Mouse (Mus musculus) MEL (cell line): ENCODE measurements around the gene Mccc2. TPM values are rescaled to one million over a fixed set of nuclear protein-coding genes. Genes with fewer than 3 reads are reported as not detected.
A peak's percentile ranks its signal among the peaks of the same experiment; 100 is the strongest.

Source experiments
- DNase-seq: peaks from one replicate; pipeline ENCODE4 v3.0.0; 2011; ENCODE audit warnings: low read depth, low spot score
- H3K27ac ChIP-seq: 2 replicates; pipeline ENCODE4 v1.5.1; 2012; ENCODE audit warnings: low read depth, mild to moderate bottlenecking, control low read depth, low read length, moderate library complexity; ENCODE audit not compliant: control insufficient read depth
- H3K27me3 ChIP-seq, 2 experiments: fragments of 150-350 bp in 1 of 2; sonication (generic) in 1 of 2; 2 replicates each; pipeline ENCODE4 v1.6.1; 2012; ENCODE audit warnings: low read length in 2 of 2, mild to moderate bottlenecking in 2 of 2, improper control_type of control experiment in 1 of 2, moderate library complexity in 1 of 2; ENCODE audit not compliant: insufficient read depth in 2 of 2, control insufficient read depth in 1 of 2
- H3K36me3 ChIP-seq, 2 experiments: 2 replicates each; pipeline ENCODE4 v1.6.1; 2012 to 2014; ENCODE audit warnings: low read length in 2 of 2, improper control_type of control experiment in 1 of 2, inconsistent platforms in 1 of 2, mild to moderate bottlenecking in 1 of 2; ENCODE audit not compliant: insufficient read depth in 2 of 2, control insufficient read depth in 1 of 2
- H3K4me1 ChIP-seq, 2 experiments: fragments of 150-350 bp in 1 of 2; sonication (generic) in 1 of 2; 2 replicates each; pipeline ENCODE4 v1.6.1; 2012; ENCODE audit warnings: low read length in 2 of 2, improper control_type of control experiment in 1 of 2, mild to moderate bottlenecking in 1 of 2; ENCODE audit not compliant: insufficient read depth in 2 of 2, control insufficient read depth in 1 of 2
- H3K4me3 ChIP-seq, 2 experiments: fragments of 150-350 bp in 1 of 2; sonication (generic) in 1 of 2; 2 replicates each; pipeline ENCODE4 v1.5.1; 2012; ENCODE audit warnings: low read depth in 2 of 2, low read length in 2 of 2, mild to moderate bottlenecking in 2 of 2, moderate library complexity in 2 of 2, control low read depth in 1 of 2, improper control_type of control experiment in 1 of 2; ENCODE audit not compliant: control insufficient read depth in 1 of 2, insufficient read depth in 1 of 2
- H3K79me2 ChIP-seq: 2 replicates; pipeline ENCODE4 v1.6.1; 2012; ENCODE audit warnings: mild to moderate bottlenecking, low read length, moderate library complexity; ENCODE audit not compliant: control insufficient read depth, poor library complexity, insufficient read depth
- H3K9ac ChIP-seq: 2 replicates; pipeline ENCODE4 v1.6.1; 2012; ENCODE audit warnings: low read depth, mild to moderate bottlenecking, control low read depth, low read length, moderate library complexity; ENCODE audit not compliant: control insufficient read depth, poor library complexity, severe bottlenecking
- H3K9me3 ChIP-seq: fragments of 150-350 bp; sonication (generic); replicated peaks from 2 replicates; pipeline ENCODE4 v1.6.1; 2012; ENCODE audit warnings: mild to moderate bottlenecking, low read length, improper control_type of control experiment, moderate library complexity; ENCODE audit not compliant: insufficient read depth
- BHLHE40 ChIP-seq: IDR thresholded peaks from 2 replicates; pipeline ENCODE4 v1.6.1; 2012; ENCODE audit warnings: low read depth, mild to moderate bottlenecking, inconsistent platforms, low read length, improper control_type of control experiment, borderline replicate concordance
- CHD1 ChIP-seq: IDR thresholded peaks from 2 replicates; pipeline ENCODE4 v1.6.1; 2012; ENCODE audit warnings: low read depth, mild to moderate bottlenecking, inconsistent platforms, low read length, improper control_type of control experiment
- CHD2 ChIP-seq: IDR thresholded peaks from 2 replicates; pipeline ENCODE4 v1.6.1; 2011; ENCODE audit warnings: low read length, improper control_type of control experiment
- CTCF ChIP-seq, 3 experiments: IDR thresholded peaks in 2 of 3; conservative IDR thresholded peaks in 1 of 3; 2 replicates each; pipeline ENCODE4 v1.5.1; 2011 to 2012; ENCODE audit warnings: low read length in 3 of 3, low read depth in 2 of 3, mild to moderate bottlenecking in 2 of 3, improper control_type of control experiment in 1 of 3, inconsistent platforms in 1 of 3, mixed read lengths in 1 of 3, moderate library complexity in 1 of 3; ENCODE audit not compliant: control insufficient read depth in 1 of 3, insufficient read depth in 1 of 3, poor library complexity in 1 of 3, severe bottlenecking in 1 of 3
- E2F4 ChIP-seq: IDR thresholded peaks from 2 replicates; pipeline ENCODE4 v1.6.1; 2011; ENCODE audit warnings: low read depth, low read length, improper control_type of control experiment, borderline replicate concordance
- ELF1 ChIP-seq: IDR thresholded peaks from 2 replicates; pipeline ENCODE4 v1.6.1; 2014; ENCODE audit warnings: low read depth, mild to moderate bottlenecking, inconsistent platforms, low read length, improper control_type of control experiment, moderate library complexity
- EP300 ChIP-seq, 2 experiments: IDR thresholded peaks; 2 replicates each; pipeline ENCODE4 v1.6.1; 2011; ENCODE audit warnings: improper control_type of control experiment in 2 of 2, low read length in 2 of 2, low read depth in 1 of 2, mild to moderate bottlenecking in 1 of 2
- ETS1 ChIP-seq: IDR thresholded peaks from 2 replicates; pipeline ENCODE4 v1.6.1; 2012; ENCODE audit warnings: low read depth, mild to moderate bottlenecking, inconsistent platforms, low read length, improper control_type of control experiment, moderate library complexity
- GABPA ChIP-seq: IDR thresholded peaks from 2 replicates; pipeline ENCODE4 v1.6.1; 2012; ENCODE audit warnings: low read depth, mild to moderate bottlenecking, inconsistent platforms, low read length, improper control_type of control experiment, moderate library complexity
- GATA1 ChIP-seq: IDR thresholded peaks from 2 replicates; pipeline ENCODE4 v1.6.1; 2011; ENCODE audit warnings: low read depth, low read length, improper control_type of control experiment
- HCFC1 ChIP-seq: IDR thresholded peaks from 2 replicates; pipeline ENCODE4 v1.6.1; 2012; ENCODE audit warnings: low read depth, mild to moderate bottlenecking, inconsistent platforms, low read length, improper control_type of control experiment, moderate library complexity
- JUND ChIP-seq: IDR thresholded peaks from 2 replicates; pipeline ENCODE4 v1.6.1; 2011; ENCODE audit warnings: low read depth, mild to moderate bottlenecking, improper control_type of control experiment, low read length
- KAT2A ChIP-seq: conservative IDR thresholded peaks from 2 replicates; pipeline ENCODE4 v1.6.1; 2012; ENCODE audit warnings: low read depth, low read length, improper control_type of control experiment, inconsistent platforms
- MAFK ChIP-seq: IDR thresholded peaks from 2 replicates; pipeline ENCODE4 v1.6.1; 2011; ENCODE audit warnings: low read depth, mild to moderate bottlenecking, low read length, improper control_type of control experiment, borderline replicate concordance
- MAX ChIP-seq: IDR thresholded peaks from 2 replicates; pipeline ENCODE4 v1.6.1; 2011; ENCODE audit warnings: low read length, improper control_type of control experiment
- MAZ ChIP-seq: IDR thresholded peaks from 2 replicates; pipeline ENCODE4 v1.6.1; 2012; ENCODE audit warnings: low read depth, mild to moderate bottlenecking, inconsistent platforms, low read length, improper control_type of control experiment
- MEF2A ChIP-seq: IDR thresholded peaks from 2 replicates; pipeline ENCODE4 v1.6.1; 2014; ENCODE audit warnings: low read depth, mild to moderate bottlenecking, inconsistent platforms, low read length, improper control_type of control experiment; ENCODE audit not compliant: poor library complexity, insufficient replicate concordance, severe bottlenecking; ENCODE audit errors: extremely low read depth
- MXI1 ChIP-seq: IDR thresholded peaks from 2 replicates; pipeline ENCODE4 v1.6.1; 2011; ENCODE audit warnings: mild to moderate bottlenecking, low read depth, low read length, improper control_type of control experiment
- MYB ChIP-seq: IDR thresholded peaks from 2 replicates; pipeline ENCODE4 v1.6.1; 2011; ENCODE audit warnings: mild to moderate bottlenecking, low read depth, low read length, improper control_type of control experiment
- MYC ChIP-seq: IDR thresholded peaks from 2 replicates; pipeline ENCODE4 v1.6.1; 2011; ENCODE audit warnings: low read depth, mild to moderate bottlenecking, low read length, improper control_type of control experiment, moderate library complexity
- NELFE ChIP-seq: IDR thresholded peaks from 2 replicates; pipeline ENCODE4 v1.6.1; 2011; ENCODE audit warnings: low read depth, low read length, improper control_type of control experiment
- NRF1 ChIP-seq: IDR thresholded peaks from 2 replicates; pipeline ENCODE4 v1.6.1; 2014; ENCODE audit warnings: low read depth, mild to moderate bottlenecking, inconsistent platforms, low read length, improper control_type of control experiment, moderate library complexity; ENCODE audit not compliant: poor library complexity, insufficient read depth, severe bottlenecking
- POLR2A ChIP-seq, 2 experiments: IDR thresholded peaks; 2 replicates each; pipeline ENCODE4 v1.6.1; 2011 to 2012; ENCODE audit warnings: low read length in 2 of 2, mild to moderate bottlenecking in 2 of 2, control low read depth in 1 of 2, improper control_type of control experiment in 1 of 2, low read depth in 1 of 2, moderate library complexity in 1 of 2; ENCODE audit not compliant: control insufficient read depth in 1 of 2, insufficient read depth in 1 of 2, poor library complexity in 1 of 2
- POLR2AphosphoS5 ChIP-seq: IDR thresholded peaks from 2 replicates; pipeline ENCODE4 v1.6.1; 2012; ENCODE audit warnings: low read depth, borderline replicate concordance, mild to moderate bottlenecking, inconsistent platforms, low read length, moderate library complexity, mixed read lengths
- RAD21 ChIP-seq: IDR thresholded peaks from 2 replicates; pipeline ENCODE4 v1.6.1; 2011; ENCODE audit warnings: mild to moderate bottlenecking, low read depth, low read length, improper control_type of control experiment
- RCOR1 ChIP-seq: IDR thresholded peaks from 2 replicates; pipeline ENCODE4 v1.6.1; 2012; ENCODE audit warnings: low read depth, mild to moderate bottlenecking, inconsistent platforms, low read length, improper control_type of control experiment
- TAL1 ChIP-seq: IDR thresholded peaks from 2 replicates; pipeline ENCODE4 v1.6.1; 2012; ENCODE audit warnings: mild to moderate bottlenecking, inconsistent platforms, low read length, moderate library complexity, mixed read lengths
- TBP ChIP-seq: IDR thresholded peaks from 2 replicates; pipeline ENCODE4 v1.8.0; 2011; ENCODE audit warnings: low read depth, low read length, improper control_type of control experiment
- TCF12 ChIP-seq: IDR thresholded peaks from 2 replicates; pipeline ENCODE4 v1.6.1; 2014; ENCODE audit warnings: low read depth, mild to moderate bottlenecking, inconsistent platforms, low read length, improper control_type of control experiment, moderate library complexity
- USF1 ChIP-seq: IDR thresholded peaks from 2 replicates; pipeline ENCODE4 v1.6.1; 2014; ENCODE audit warnings: low read depth, mild to moderate bottlenecking, inconsistent platforms, low read length, improper control_type of control experiment, moderate library complexity
- USF2 ChIP-seq, 2 experiments: IDR thresholded peaks; 2 replicates each; pipeline ENCODE4 v1.6.1; 2011 to 2012; ENCODE audit warnings: improper control_type of control experiment in 2 of 2, low read length in 2 of 2, borderline replicate concordance in 1 of 2, inconsistent platforms in 1 of 2, low read depth in 1 of 2, mild to moderate bottlenecking in 1 of 2; ENCODE audit not compliant: insufficient read depth in 1 of 2
- ZC3H11A ChIP-seq: IDR thresholded peaks from 2 replicates; pipeline ENCODE4 v1.6.1; 2012; ENCODE audit warnings: low read depth, mild to moderate bottlenecking, inconsistent platforms, low read length, improper control_type of control experiment
- ZMIZ1 ChIP-seq: IDR thresholded peaks from 2 replicates; pipeline ENCODE4 v1.6.1; 2012; ENCODE audit warnings: low read depth, mild to moderate bottlenecking, inconsistent platforms, low read length, improper control_type of control experiment, moderate library complexity
- ZNF384 ChIP-seq: IDR thresholded peaks from 2 replicates; pipeline ENCODE4 v1.6.1; 2012; ENCODE audit warnings: low read depth, mild to moderate bottlenecking, inconsistent platforms, low read length, improper control_type of control experiment
- polyA plus RNA-seq, 2 experiments: library from polyadenylated mRNA; stranded (reverse) in 1 of 2; unstranded in 1 of 2; fragments of >175 nt in 1 of 2; fragments of >200 nt in 1 of 2; gene quantifications; 2 replicates each; pipeline versions ENCODE4 v1.2.1 to v1.2.4; 2012; ENCODE audit warnings: low replicate concordance in 2 of 2, low read depth in 1 of 2; ENCODE audit not compliant: insufficient read length in 2 of 2, insufficient read depth in 1 of 2, missing spikeins in 1 of 2
- total RNA-seq: library from RNA; depleted of rRNA; stranded (reverse); fragments of 300-350 nt; gene quantifications from 2 replicates; pipeline ENCODE4 v1.2.3, GENCODE M21; 2012; rRNA removed

Mccc2 gene
- total RNA-seq (20.5 and 22.6 TPM in 2 replicates), polyA plus RNA-seq (10 to 100 TPM in 1 of 2 experiments, not detected in 1; 28.7 TPM)

GRCm38 (mm10) chr13:100014906-100015895 is at the start of gene Mccc2:
Gene Mccc2 (minus strand): TSS chr13:100015639.
- Histone ChIP-seq H3K79me2 (no peaks in the 10 kb centered on the region; the same call in 1 of the 2 replicates), H3K27me3 (no peaks in the 10 kb centered on the region), H3K4me3 (peak within 1 kb of the TSS; percentile 70 to 75), H3K4me1 (peaks cover 5 to 17% of the 10 kb centered on the region in 2 experiments), H3K36me3 (peaks cover 5 to 14% of the 10 kb centered on the region in 2 experiments), H3K9ac (peak within 1 kb of the TSS; percentile 75), H3K9me3 (no peaks in the 10 kb centered on the region), H3K27ac (peak within 1 kb of the TSS; percentile 63)
- peak; percentile 97 for DNase-seq
- TF ChIP-seq MXI1 (peak; percentile 89), RCOR1 (no peak), CTCF (IDR thresholded peaks at IDR 0.05 in 2 of 3, conservative IDR thresholded peaks at IDR 0.05 in 1 of 3; ENCODE audit: control insufficient read depth in 1 of 3, insufficient read depth in 1 of 3, low read depth in 2 of 3, low read length in 3 of 3, poor library complexity in 1 of 3, severe bottlenecking in 1 of 3) (no peak), E2F4 (no peak), MYB (no peak), USF1 (peak; percentile 97), GATA1 (peak; percentile 15; the same call in 1 of the 2 replicates), POLR2AphosphoS5 (no peak), GABPA (no peak), ELF1 (no peak), HCFC1 (peak; percentile 74), ZC3H11A (no peak), NRF1 (peak; percentile 60), TCF12 (no peak; the same call in 1 of the 2 replicates), BHLHE40 (peak; percentile 80; the same call in 1 of the 2 replicates), MYC (peak; percentile 74; the same call in 1 of the 2 replicates), TAL1 (no peak), MAX (peak; percentile 93), MAZ (no peak; the same call in 1 of the 2 replicates), TBP (peak; percentile 93), JUND (no peak), KAT2A (no peak), EP300 (IDR thresholded peaks at IDR 0.05; ENCODE audit: low read depth in 1 of 2, low read length in 2 of 2) (no peak), ZNF384 (no peak), POLR2A (IDR thresholded peaks at IDR 0.05; ENCODE audit: control insufficient read depth in 1 of 2, insufficient read depth in 1 of 2, low read depth in 1 of 2, low read length in 2 of 2, poor library complexity in 1 of 2) (peak; percentile 60 to 93; a peak in 3 of 4 replicates), CHD1 (no peak), USF2 (IDR thresholded peaks at IDR 0.05; ENCODE audit: borderline replicate concordance in 1 of 2, insufficient read depth in 1 of 2, low read depth in 1 of 2, low read length in 2 of 2) (peak; percentile 59 to 88; a peak in 3 of 4 replicates), ZMIZ1 (peak; percentile 86), RAD21 (no peak), MAFK (no peak), CHD2 (peak; percentile 87), MEF2A (no peak), ETS1 (no peak), NELFE (peak; percentile 78)
